Mouse (Mus musculus): Measurements from ENCODE around the gene Ehbp1. TPM values are rescaled to one million over a fixed set of nuclear protein-coding genes. Genes with fewer than 3 reads are reported as not detected.

Gene Ehbp1
- total RNA-seq, 2 experiments from 2014 or later, result 15.2 to 15.9 TPM

- TF ChIP-seq CTCF (IDR thresholded peaks at IDR 0.05), result no peak
- intact Hi-C loops (cut with DNase I), result no loop called here
- no peak overlapping the region for H3K4me3 ChIP-seq
- DNase-seq, result no peak
- H3K27ac ChIP-seq, result no peak overlapping the region
These were observed 280.4 kb downstream of the Ehbp1 start for GRCm38 (mm10) chr11:22061660-22062059.

GRCm38 (mm10) chr11:22057538-22057937 lies 284.6 kb downstream of the Ehbp1 start:
- H3K27ac ChIP-seq, result no peak overlapping the region
- H3K4me3 ChIP-seq, result no peak overlapping the region
- DNase-seq, result no peak
- no peak for TF ChIP-seq CTCF (IDR thresholded peaks at IDR 0.05)
- intact Hi-C loops (cut with DNase I), result no loop called here

- Histone ChIP-seq H3K4me3 (no peak overlapping the region), H3K27ac (no peak overlapping the region)
- no peak for DNase-seq
- intact Hi-C loops (cut with DNase I), result no loop called here
- no peak for TF ChIP-seq CTCF (IDR thresholded peaks at IDR 0.05)
These were observed 286.2 kb downstream of the Ehbp1 start for GRCm38 (mm10) chr11:22055908-22056307.

- intact Hi-C loops (cut with DNase I), result no loop called here
- TF ChIP-seq CTCF (IDR thresholded peaks at IDR 0.05), result no peak
These were observed 288.9 kb downstream of the Ehbp1 start for GRCm38 (mm10) chr11:22053034-22053668.

GRCm38 (mm10) chr11:22050864-22051263 lies 291.2 kb downstream of the Ehbp1 start:
- no peak for DNase-seq
- intact Hi-C loops (cut with DNase I), result no loop called here
- H3K4me3 ChIP-seq, result no peak overlapping the region
- TF ChIP-seq CTCF (IDR thresholded peaks at IDR 0.05), result no peak
- H3K27ac ChIP-seq, result no peak overlapping the region

More at GRCm38 (mm10) chr11:22053034-22053668, 288.9 kb downstream of the Ehbp1 start:
- Histone ChIP-seq H3K27ac (no peak overlapping the region), H3K4me3 (no peak overlapping the region)
- no peak for DNase-seq

- H3K4me3 ChIP-seq, result no peak overlapping the region
- DNase-seq, result no peak
- intact Hi-C loops (cut with DNase I), result no loop called here
- no peak for TF ChIP-seq CTCF (IDR thresholded peaks at IDR 0.05)
- no peak overlapping the region for H3K27ac ChIP-seq
These were observed 302.2 kb downstream of the Ehbp1 start for GRCm38 (mm10) chr11:22039854-22040426.

GRCm38 (mm10) chr11:22034564-22035105 lies 307.5 kb downstream of the Ehbp1 start:
- Histone ChIP-seq H3K4me3 (no peak overlapping the region), H3K27ac (no peak overlapping the region)
- intact Hi-C loops (cut with DNase I), result no loop called here
- no peak for TF ChIP-seq CTCF (IDR thresholded peaks at IDR 0.05)
- no peak for DNase-seq

GRCm38 (mm10) chr11:22033582-22033981 lies 308.5 kb downstream of the Ehbp1 start:
- DNase-seq, result no peak
- Histone ChIP-seq H3K27ac (no peak overlapping the region), H3K4me3 (no peak overlapping the region)
- TF ChIP-seq CTCF (IDR thresholded peaks at IDR 0.05), result no peak
- intact Hi-C loops (cut with DNase I), result no loop called here

- intact Hi-C loops (cut with DNase I), result no loop called here
- H3K27ac ChIP-seq, result no peak overlapping the region
- no peak overlapping the region for H3K4me3 ChIP-seq
- no peak for DNase-seq
- TF ChIP-seq CTCF (IDR thresholded peaks at IDR 0.05), result no peak
These were observed 321.5 kb downstream of the Ehbp1 start for GRCm38 (mm10) chr11:22020602-22021001.

- no peak overlapping the region for H3K27ac ChIP-seq
- TF ChIP-seq CTCF (IDR thresholded peaks at IDR 0.05), result no peak
- intact Hi-C loops (cut with DNase I), result no loop called here
- no peak for DNase-seq
- no peak overlapping the region for H3K4me3 ChIP-seq
These were observed 324.6 kb downstream of the Ehbp1 start for GRCm38 (mm10) chr11:22017444-22017843.

GRCm38 (mm10) chr11:22016341-22016740 lies 325.8 kb downstream of the Ehbp1 start:
- intact Hi-C loops (cut with DNase I), result no loop called here

GRCm38 (mm10) chr11:22008817-22009216 lies 333.3 kb downstream of the Ehbp1 start:
- DNase-seq, result no peak
- no peak for TF ChIP-seq CTCF (IDR thresholded peaks at IDR 0.05)
- no peak overlapping the region for H3K4me3 ChIP-seq
- no peak overlapping the region for H3K27ac ChIP-seq
- intact Hi-C loops (cut with DNase I), result no loop called here

More at GRCm38 (mm10) chr11:22016341-22016740, 325.8 kb downstream of the Ehbp1 start:
- no peak for DNase-seq
- no peak for TF ChIP-seq CTCF (IDR thresholded peaks at IDR 0.05)
- Histone ChIP-seq H3K4me3 (no peak overlapping the region), H3K27ac (no peak overlapping the region)

GRCm38 (mm10) chr11:22008129-22008596 lies 333.9 kb downstream of the Ehbp1 start:
- H3K4me3 ChIP-seq, result no peak overlapping the region
- H3K27ac ChIP-seq, result no peak overlapping the region
- TF ChIP-seq CTCF (IDR thresholded peaks at IDR 0.05), result no peak
- intact Hi-C loops (cut with DNase I), result no loop called here
- DNase-seq, result no peak

- no peak for DNase-seq
- no peak for TF ChIP-seq CTCF (IDR thresholded peaks at IDR 0.05)
- no peak overlapping the region for H3K4me3 ChIP-seq
- intact Hi-C loops (cut with DNase I), result no loop called here
- no peak overlapping the region for H3K27ac ChIP-seq
These were observed 334.3 kb downstream of the Ehbp1 start for GRCm38 (mm10) chr11:22007781-22008110.
